Mouse (Mus musculus) liver, embryonic 13.5 days (tissue): Measurements from ENCODE around the gene Rapgef2. TPM values are rescaled to one million over a fixed set of nuclear protein-coding genes. Genes with fewer than 3 reads are reported as not detected.
A peak's percentile ranks its signal among the peaks of the same experiment; 100 is the strongest.
"Not testable (repeated sequence)": the region's sequence is repeated elsewhere in the genome, so short reads cannot be mapped to it uniquely, and the experiment has no call there.

Experiments
- ATAC-seq: fragments of 200-750 bp; cut with Nextera tagmentation; 2 replicates; pipeline ENCODE4 v1.8.0; 2017; ENCODE audit warnings: low read depth, mild to moderate bottlenecking, moderate number of reproducible peaks, moderate library complexity
- DNase-seq: peaks from one replicate; pipeline ENCODE4 v3.0.0; 2022
- H3K27ac ChIP-seq: fragments of 300-500 bp; sonication (generic); 2 replicates; pipeline ENCODE4 v1.5.1; 2015; ENCODE audit warnings: moderate library complexity, mild to moderate bottlenecking, inconsistent platforms
- H3K27me3 ChIP-seq: fragments of 300-500 bp; sonication (generic); 2 replicates; pipeline ENCODE4 v1.6.1; 2015; ENCODE audit warnings: mild to moderate bottlenecking, inconsistent platforms
- H3K36me3 ChIP-seq: fragments of 300-500 bp; sonication (generic); 2 replicates; pipeline ENCODE4 v1.6.1; 2015; ENCODE audit warnings: mild to moderate bottlenecking, inconsistent platforms
- H3K4me1 ChIP-seq: fragments of 300-500 bp; sonication (generic); replicated peaks from 2 replicates; pipeline ENCODE4 v1.6.1; 2015; ENCODE audit warnings: inconsistent platforms
- H3K4me2 ChIP-seq: fragments of 300-500 bp; sonication (generic); 2 replicates; pipeline ENCODE4 v1.6.1; 2015; ENCODE audit warnings: inconsistent platforms, mild to moderate bottlenecking, moderate library complexity
- H3K4me3 ChIP-seq: fragments of 300-500 bp; sonication (generic); replicated peaks from 2 replicates; pipeline ENCODE4 v1.5.1; 2015; ENCODE audit warnings: mild to moderate bottlenecking, inconsistent platforms
- H3K9ac ChIP-seq: fragments of 300-500 bp; sonication (generic); 2 replicates; pipeline ENCODE4 v1.6.1; 2015; ENCODE audit warnings: mild to moderate bottlenecking, inconsistent platforms
- H3K9me3 ChIP-seq: fragments of 300-500 bp; sonication (generic); replicated peaks from 2 replicates; pipeline ENCODE4 v1.6.1; 2016; ENCODE audit warnings: inconsistent platforms
- WGBS: fragments of 180-500 bp; shearing (Covaris S2); methylation state at CpG from one replicate; pipeline ENCODE4 v1.1.7; 2015; ENCODE audit not compliant: insufficient replicate concordance; 5-methylcytosine and 5-hydroxymethylcytosine counted together
- polyA plus RNA-seq: library from polyadenylated mRNA; unstranded; fragments of >200 nt; fragmentation: Nextera tagmentation; extraction: Ambion mirVana; gene quantifications from 2 replicates; pipeline ENCODE4 v1.2.1, GENCODE M21; 2015

Gene Rapgef2
- polyA plus RNA-seq, 1 experiment from 2014 or later, result 0.90 TPM

DNA sequence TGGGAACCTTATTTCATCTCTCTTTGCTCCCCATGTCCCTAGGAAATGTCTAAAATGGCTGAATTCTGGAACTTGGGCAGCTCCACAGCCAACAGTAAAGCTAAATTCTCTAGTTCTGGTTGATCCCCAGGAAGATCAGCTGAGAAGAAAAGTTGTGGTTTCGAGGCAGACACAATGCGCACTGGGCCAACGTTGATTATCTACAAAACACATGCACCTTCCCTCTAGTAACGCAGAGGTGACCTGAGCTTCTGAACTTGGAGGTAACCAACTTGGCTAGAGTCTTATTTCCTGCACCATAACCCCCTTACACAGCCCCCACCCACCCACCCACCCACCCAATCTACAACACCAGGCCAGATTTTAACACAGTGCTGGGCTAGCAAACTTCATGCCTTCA, 55.6 kb downstream of the Rapgef2 start:
- H3K9ac ChIP-seq, result no peak overlapping the region
- 0 out of 2 replicates have a peak, but pooled peaks cover 3% of the 10 kb centered on the region for H3K27me3 ChIP-seq
- H3K4me2 ChIP-seq, result no peak overlapping the region
- DNase-seq (no peak), ATAC-seq (no peak)
- no peaks in the 10 kb centered on the region for H3K9me3 ChIP-seq
- WGBS, result 17% methylated on average over 4 of the region's 4 CpGs
- peaks cover 10% of the 10 kb centered on the region for H3K4me1 ChIP-seq
- no peaks in the 10 kb centered on the region for H3K36me3 ChIP-seq
- no peak overlapping the region for H3K27ac ChIP-seq
- no peak overlapping the region for H3K4me3 ChIP-seq

DNA sequence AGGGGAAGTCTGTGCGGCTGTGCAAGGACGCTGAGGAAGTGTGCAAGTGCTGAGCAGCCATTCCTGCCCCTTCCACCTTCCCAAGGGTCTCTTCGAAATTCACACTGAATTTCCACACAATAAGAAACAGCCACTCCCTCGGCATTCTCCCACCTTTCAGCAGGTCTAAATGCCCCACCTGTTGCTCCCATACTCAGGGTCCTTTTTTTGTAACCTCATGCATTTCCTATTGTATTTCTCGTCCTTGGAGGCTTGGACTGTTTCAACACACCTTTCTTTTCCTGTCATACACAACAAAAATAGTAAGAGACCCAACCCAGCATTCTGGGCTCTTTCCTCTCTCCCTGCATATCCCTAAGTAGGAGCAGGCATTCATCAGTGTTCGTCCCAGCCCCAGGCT, 56.8 kb downstream of the Rapgef2 start:
- H3K36me3 ChIP-seq, result no peaks in the 10 kb centered on the region
- H3K9me3 ChIP-seq, result no peaks in the 10 kb centered on the region
- no peak overlapping the region for H3K9ac ChIP-seq
- DNase-seq (no peak), ATAC-seq (no peak)
- H3K4me1 ChIP-seq, result peaks cover 8% of the 10 kb centered on the region
- no peak overlapping the region for H3K27ac ChIP-seq
- 0 out of 2 replicates have a peak, but pooled peaks cover 3% of the 10 kb centered on the region for H3K27me3 ChIP-seq
- 36% methylated on average over 6 of the region's 6 CpGs for WGBS
- H3K4me3 ChIP-seq, result no peak overlapping the region
- H3K4me2 ChIP-seq, result no peak overlapping the region

DNA sequence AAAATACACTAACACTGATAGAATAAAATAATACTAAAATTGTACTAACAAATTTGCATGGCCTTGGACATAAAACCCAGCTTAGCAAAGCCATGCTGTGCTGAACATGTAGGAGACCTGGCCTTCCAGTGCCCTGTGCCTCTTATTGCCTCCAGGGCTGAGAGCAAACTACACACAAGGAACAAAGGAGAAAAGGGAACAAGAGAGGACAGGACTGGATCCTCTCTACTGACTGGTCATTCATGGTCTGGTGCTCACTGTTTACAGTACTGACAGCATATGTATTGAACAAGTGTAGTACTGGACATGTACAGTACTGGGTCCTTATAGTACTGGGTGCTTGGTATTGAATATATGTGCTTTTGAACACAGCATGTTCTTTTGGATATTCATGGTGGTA, 58.0 kb downstream of the Rapgef2 start:
- no peaks in the 10 kb centered on the region for H3K9me3 ChIP-seq
- no peak overlapping the region for H3K4me2 ChIP-seq
- no peak for DNase-seq
- H3K9ac ChIP-seq, result no peak overlapping the region
- ATAC-seq, result no peak; the same call in 1 of the 2 replicates
- no peaks in the 10 kb centered on the region for H3K36me3 ChIP-seq
- 0 out of 2 replicates have a peak, but pooled peaks cover 3% of the 10 kb centered on the region for H3K27me3 ChIP-seq
- no peaks in the 10 kb centered on the region for H3K4me1 ChIP-seq
- no peak overlapping the region for H3K4me3 ChIP-seq
- no peak overlapping the region for H3K27ac ChIP-seq

DNA sequence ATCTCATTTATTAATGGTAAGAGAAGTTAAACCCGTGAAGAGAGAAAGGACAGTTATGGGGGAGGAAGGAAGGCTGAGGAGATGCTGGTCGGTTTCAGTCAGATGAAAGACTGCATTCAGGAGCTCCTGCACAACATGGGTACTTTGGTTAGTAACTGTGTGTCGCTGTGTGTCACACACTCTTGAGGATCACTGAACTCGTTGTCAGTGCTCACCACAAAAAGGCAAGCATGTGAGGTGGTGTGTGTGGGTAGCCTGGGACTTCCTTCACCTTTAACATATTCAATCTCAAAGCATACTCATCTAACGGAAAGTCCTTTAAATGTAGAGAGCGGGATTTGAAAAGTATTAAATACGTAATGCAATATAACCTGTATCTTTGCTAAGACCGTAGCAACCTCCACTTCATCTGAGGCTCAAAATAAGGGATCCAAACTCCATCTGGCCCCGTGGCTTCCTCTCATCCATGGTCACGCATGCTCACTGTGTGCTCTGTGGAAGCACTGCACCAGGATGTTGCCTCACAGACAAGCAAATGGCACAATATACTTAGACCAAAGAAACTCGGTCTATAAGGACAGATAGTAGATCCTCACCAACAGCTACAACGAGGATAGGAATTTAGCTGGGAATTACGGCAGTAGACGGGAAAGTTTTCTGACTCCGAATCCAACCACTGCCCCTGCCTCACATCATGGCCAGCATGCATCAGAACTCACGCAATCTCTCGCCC, 58.8 kb downstream of the Rapgef2 start:
- no peaks in the 10 kb centered on the region for H3K36me3 ChIP-seq
- WGBS, result 68% methylated on average over 17 of the region's 17 CpGs
- 0 out of 2 replicates have a peak, but pooled peaks cover 3% of the 10 kb centered on the region for H3K27me3 ChIP-seq
- H3K4me2 ChIP-seq, result no peak overlapping the region
- H3K4me1 ChIP-seq, result peaks cover 4% of the 10 kb centered on the region
- no peak overlapping the region for H3K9ac ChIP-seq
- ATAC-seq, result no peak
- H3K4me3 ChIP-seq, result no peak overlapping the region
- no peak for DNase-seq
- no peak overlapping the region for H3K27ac ChIP-seq
- H3K9me3 ChIP-seq, result no peaks in the 10 kb centered on the region

DNA sequence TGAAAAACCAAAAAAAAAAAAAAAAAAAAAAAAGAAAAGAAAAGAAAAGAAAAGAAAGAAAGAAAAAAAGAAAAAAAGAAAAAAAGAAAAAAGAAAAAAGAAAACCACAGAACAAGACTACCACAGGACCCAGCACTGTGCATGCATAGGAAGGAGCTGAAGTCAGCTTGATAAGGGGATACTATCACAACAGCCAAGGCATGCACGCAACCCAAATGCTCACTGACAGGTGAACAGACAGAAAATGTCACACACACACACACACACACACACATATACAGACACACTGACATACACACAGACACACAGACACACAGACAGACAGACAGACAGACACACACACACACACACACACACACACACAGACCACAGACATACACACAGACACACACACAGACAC, 59.5 kb downstream of the Rapgef2 start:
- not testable (repeated sequence) for ATAC-seq, H3K9ac ChIP-seq, H3K9me3 ChIP-seq, H3K27me3 ChIP-seq, H3K36me3 ChIP-seq, H3K4me2 ChIP-seq, H3K27ac ChIP-seq, DNase-seq, H3K4me3 ChIP-seq
- WGBS, result 35% methylated on average over 1 of the region's 1 CpGs
- H3K4me1 ChIP-seq, result peaks cover 10% of the 10 kb centered on the region

DNA sequence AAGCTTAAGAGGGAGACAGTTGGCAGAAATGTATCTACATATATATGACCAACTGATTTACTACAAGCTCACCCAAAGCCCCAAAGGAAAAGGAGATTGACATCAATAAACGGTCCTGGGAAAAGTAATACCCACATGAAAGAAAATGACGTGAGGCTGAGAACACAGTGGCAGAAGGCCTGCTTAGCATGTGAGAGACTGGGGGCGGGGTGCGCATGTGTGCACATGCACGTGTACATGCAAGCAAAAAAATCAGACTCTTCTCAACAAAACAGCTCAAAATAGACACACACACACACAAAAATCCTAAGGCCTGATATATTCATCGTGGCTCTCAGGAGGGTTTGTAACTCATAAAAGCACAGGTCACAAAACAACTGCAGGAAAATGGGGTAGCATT, 60.4 kb downstream of the Rapgef2 start:
- DNase-seq (no peak), ATAC-seq (no peak)
- Histone ChIP-seq H3K4me2 (no peak overlapping the region), H3K27ac (no peak overlapping the region), H3K9me3 (no peaks in the 10 kb centered on the region), H3K4me1 (peaks cover 14% of the 10 kb centered on the region), H3K27me3 (0 out of 2 replicates have a peak, but pooled peaks cover 3% of the 10 kb centered on the region), H3K4me3 (no peak overlapping the region), H3K9ac (no peak overlapping the region), H3K36me3 (no peaks in the 10 kb centered on the region)
- 62% methylated on average over 6 of the region's 6 CpGs for WGBS

DNA sequence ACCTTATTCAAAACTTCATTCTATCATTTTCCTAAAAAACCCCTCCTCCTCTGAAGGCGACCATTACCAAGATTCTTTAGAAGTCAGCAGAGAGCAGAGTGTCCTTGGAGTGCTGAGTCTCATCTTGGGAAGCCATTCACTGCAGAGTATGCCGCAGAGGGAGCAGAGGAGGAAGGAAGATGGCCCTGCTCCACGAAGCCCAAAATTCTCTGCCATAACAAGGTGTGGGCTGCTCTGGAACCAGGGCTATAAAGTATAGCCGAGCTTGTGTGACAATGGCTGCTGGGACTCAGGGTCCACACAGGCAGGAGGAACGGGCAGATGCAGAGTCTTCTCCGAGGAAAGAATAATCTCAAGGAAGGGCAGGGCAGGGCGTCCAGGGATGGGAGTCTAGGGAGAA, 62.0 kb downstream of the Rapgef2 start:
- no peaks in the 10 kb centered on the region for H3K9me3 ChIP-seq
- 58% methylated on average over 7 of the region's 7 CpGs for WGBS
- H3K36me3 ChIP-seq, result no peaks in the 10 kb centered on the region
- ATAC-seq (no peak), DNase-seq (no peak)
- no peak overlapping the region for H3K27ac ChIP-seq
- H3K4me3 ChIP-seq, result no peak overlapping the region
- H3K4me1 ChIP-seq, result peaks cover 14% of the 10 kb centered on the region
- H3K9ac ChIP-seq, result no peak overlapping the region
- 0 out of 2 replicates have a peak, but pooled peaks cover 3% of the 10 kb centered on the region for H3K27me3 ChIP-seq
- no peak overlapping the region for H3K4me2 ChIP-seq

DNA sequence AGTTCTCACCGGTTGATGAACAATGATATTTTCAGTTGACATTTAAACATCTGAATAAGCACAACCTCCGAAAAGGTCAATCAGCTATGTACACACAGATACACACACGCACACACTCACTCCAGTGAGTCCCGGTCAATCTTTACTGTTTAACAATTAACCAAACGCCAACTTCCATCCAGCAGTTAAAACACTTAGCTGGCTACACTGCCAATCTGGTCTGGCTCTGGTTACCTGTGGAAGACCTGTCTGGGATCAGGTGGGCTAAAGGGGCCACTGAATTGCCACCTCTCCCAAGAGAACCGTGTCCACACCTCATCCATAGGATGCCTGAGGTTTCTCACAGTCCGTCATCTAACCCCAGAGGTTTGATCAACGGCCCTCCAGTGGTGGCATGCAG, 63.0 kb downstream of the Rapgef2 start:
- no peaks in the 10 kb centered on the region for H3K9me3 ChIP-seq
- DNase-seq, result no peak
- H3K4me1 ChIP-seq, result peaks cover 18% of the 10 kb centered on the region
- peak; percentile 23; the same call in 1 of the 2 replicates for ATAC-seq
- WGBS, result 53% methylated on average over 8 of the region's 8 CpGs
- H3K27me3 ChIP-seq, result 0 out of 2 replicates have a peak, but pooled peaks cover 3% of the 10 kb centered on the region
- H3K36me3 ChIP-seq, result no peaks in the 10 kb centered on the region
- peak overlapping the region; percentile 12; the same call in 1 of the 2 replicates for H3K4me2 ChIP-seq
- no peak overlapping the region for H3K27ac ChIP-seq
- no peak overlapping the region for H3K4me3 ChIP-seq
- H3K9ac ChIP-seq, result no peak overlapping the region

- 45% methylated on average over 13 of the region's 13 CpGs for WGBS
- H3K27ac ChIP-seq, result no peak overlapping the region
- no peaks in the 10 kb centered on the region for H3K36me3 ChIP-seq
- no peak for ATAC-seq
- H3K4me3 ChIP-seq, result no peak overlapping the region
- DNase-seq, result no peak
- no peaks in the 10 kb centered on the region for H3K9me3 ChIP-seq
- H3K4me1 ChIP-seq, result peaks cover 18% of the 10 kb centered on the region
- H3K9ac ChIP-seq, result no peak overlapping the region
- no peaks in the 10 kb centered on the region for H3K27me3 ChIP-seq
- H3K4me2 ChIP-seq, result no peak overlapping the region
Measured at GRCm38 (mm10) chr3:79222192-79222960, 63.9 kb downstream of the Rapgef2 start.

DNA sequence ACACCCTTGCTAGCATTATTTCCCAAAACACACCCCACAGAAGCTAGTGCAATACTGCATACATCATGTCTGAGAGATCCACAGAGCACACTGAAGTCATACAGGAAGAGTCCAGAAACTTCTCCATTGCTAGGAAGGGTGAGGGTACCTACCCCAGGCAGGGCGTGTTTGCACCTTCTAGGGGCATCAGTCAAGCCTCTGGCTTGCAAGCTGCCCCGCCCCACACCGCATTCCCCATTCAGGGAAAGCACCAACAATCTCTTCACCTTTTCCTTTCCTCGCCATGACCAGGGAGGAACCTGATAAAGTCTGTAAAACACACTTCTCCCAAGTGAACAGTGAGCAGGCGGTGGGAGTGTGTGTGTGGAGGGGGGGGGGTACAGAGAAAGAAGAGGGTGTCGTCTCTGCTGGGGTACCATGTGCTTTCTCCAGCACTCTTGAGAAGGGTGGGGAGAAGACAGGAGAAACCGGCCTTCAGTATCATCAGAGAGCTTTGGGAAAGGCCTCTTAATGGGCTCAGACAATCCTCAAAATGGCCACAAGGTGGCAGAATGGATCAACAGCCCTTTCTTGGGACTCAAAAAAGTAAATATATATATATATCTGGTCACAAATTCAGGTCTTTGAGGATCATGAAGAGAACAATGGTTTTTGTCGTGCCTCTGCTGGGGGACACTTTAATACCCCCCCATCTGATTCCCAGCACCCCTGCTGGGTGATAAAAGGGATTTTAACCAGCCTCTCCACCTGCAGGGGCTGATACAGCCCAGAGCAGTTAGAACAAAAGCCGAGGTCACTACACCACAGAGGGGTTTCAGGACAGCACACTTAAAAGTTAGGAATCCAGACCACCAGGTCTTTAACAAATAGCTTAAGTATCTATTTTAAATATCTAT, 64.8 kb downstream of the Rapgef2 start:
- no peaks in the 10 kb centered on the region for H3K36me3 ChIP-seq
- no peak overlapping the region for H3K9ac ChIP-seq
- H3K4me1 ChIP-seq, result peaks cover 18% of the 10 kb centered on the region
- 34% methylated on average over 9 of the region's 9 CpGs for WGBS
- ATAC-seq, result no peak
- no peak for DNase-seq
- H3K9me3 ChIP-seq, result no peaks in the 10 kb centered on the region
- no peak overlapping the region for H3K4me2 ChIP-seq
- H3K27ac ChIP-seq, result no peak overlapping the region
- no peaks in the 10 kb centered on the region for H3K27me3 ChIP-seq
- H3K4me3 ChIP-seq, result no peak overlapping the region
